Mouse (Mus musculus) liver, embryonic 14.5 days (tissue): ENCODE results near the gene 4930404N11Rik. TPM values are rescaled to one million over a fixed set of nuclear protein-coding genes. Genes with fewer than 3 reads are reported as not detected.

Experiments used
- ATAC-seq: fragments of 200-750 bp; cut with Nextera tagmentation; 2 replicates; pipeline ENCODE4 v1.8.0; 2017; ENCODE audit warnings: moderate number of reproducible peaks, mild to moderate bottlenecking, moderate library complexity; ENCODE audit not compliant: insufficient read depth
- DNase-seq, 3 experiments: peaks; one replicate each; pipeline ENCODE4 v3.0.0-alpha.2; 2012 to 2013; ENCODE audit warnings: low read depth in 3 of 3, low spot score in 3 of 3
- H3K27ac ChIP-seq: fragments of 300-500 bp; sonication (generic); 2 replicates; pipeline ENCODE4 v1.5.1; 2014; ENCODE audit warnings: moderate library complexity, mild to moderate bottlenecking, control low read depth, inconsistent platforms
- H3K27me3 ChIP-seq: fragments of 300-500 bp; sonication (generic); 2 replicates; pipeline ENCODE4 v1.6.1; 2014; ENCODE audit warnings: mild to moderate bottlenecking, low read length, moderate library complexity; ENCODE audit not compliant: control insufficient read depth, insufficient read depth
- H3K36me3 ChIP-seq: fragments of 300-500 bp; sonication (generic); replicated peaks from 2 replicates; pipeline ENCODE4 v1.6.1; 2014; ENCODE audit warnings: low read depth; ENCODE audit not compliant: control insufficient read depth, insufficient read depth
- H3K4me1 ChIP-seq, 2 experiments: fragments of 200-500 bp in 1 of 2; fragments of 300-500 bp in 1 of 2; sonication (generic) in 1 of 2; replicated peaks; 2 replicates each; pipeline ENCODE4 v1.6.1; 2012 to 2014; ENCODE audit warnings: antibody characterized with exemption in 1 of 2, inconsistent platforms in 1 of 2, low read length in 1 of 2; ENCODE audit not compliant: control insufficient read depth in 2 of 2, insufficient read depth in 2 of 2
- H3K4me2 ChIP-seq: fragments of 300-500 bp; sonication (generic); 2 replicates; pipeline ENCODE4 v1.6.1; 2014; ENCODE audit warnings: low read depth, mild to moderate bottlenecking, control low read depth, moderate library complexity
- H3K4me3 ChIP-seq, 2 experiments: fragments of 200-500 bp in 1 of 2; fragments of 300-500 bp in 1 of 2; sonication (generic) in 1 of 2; 2 replicates each; pipeline ENCODE4 v1.5.1; 2012 to 2014; ENCODE audit warnings: low read depth in 2 of 2, low read length in 2 of 2, mild to moderate bottlenecking in 2 of 2, control low read depth in 1 of 2, inconsistent platforms in 1 of 2, moderate library complexity in 1 of 2; ENCODE audit not compliant: insufficient read depth in 1 of 2
- H3K9ac ChIP-seq: fragments of 300-500 bp; sonication (generic); replicated peaks from 2 replicates; pipeline ENCODE4 v1.6.1; 2014; ENCODE audit warnings: mild to moderate bottlenecking, control low read depth, moderate library complexity
- H3K9me3 ChIP-seq: fragments of 300-500 bp; sonication (generic); 2 replicates; pipeline ENCODE4 v1.6.1; 2016; ENCODE audit warnings: low read length, mixed read lengths; ENCODE audit not compliant: control insufficient read depth
- CTCF ChIP-seq: IDR thresholded peaks from 2 replicates; pipeline ENCODE4 v1.5.1; 2016; ENCODE audit warnings: antibody characterized with exemption, low read depth, control low read depth
- EP300 ChIP-seq: IDR thresholded peaks from 2 replicates; pipeline ENCODE4 v1.6.1; 2016; ENCODE audit warnings: antibody characterized with exemption, low read depth
- WGBS: fragments of 180-500 bp; shearing (Covaris S2); extraction: QIAGEN DNeasy Blood & Tissue Kit; methylation state at CpG from one replicate; pipeline ENCODE4 v1.1.7; 2014; ENCODE audit not compliant: insufficient replicate concordance; 5-methylcytosine and 5-hydroxymethylcytosine counted together
- microRNA-seq: library from miRNA; unstranded; fragments of <30 nt; microRNA quantifications from one replicate; pipeline ENCODE4, GENCODE M21; 2016
- polyA plus RNA-seq, 2 experiments: library from polyadenylated mRNA; depleted of rRNA in 1 of 2; stranded (reverse) in 1 of 2; unstranded in 1 of 2; fragments of >200 nt; fragmentation: Nextera tagmentation in 1 of 2; extraction: Ambion mirVana in 1 of 2; gene quantifications; 2 replicates each; pipeline versions ENCODE4 v1.2.1 to v1.2.3; 2012 to 2014

The 4930404N11Rik gene
- polyA plus RNA-seq, 2 experiments, result 0.55 to 0.60 TPM

- Histone ChIP-seq H3K36me3 (peaks cover 5% of the 10 kb centered on the region; the same call in 1 of the 2 replicates), H3K9ac (0 out of 2 replicates have a peak overlapping the region, but pooled peaks have one; percentile 23), H3K9me3 (no peaks in the 10 kb centered on the region), H3K4me3 (peak overlapping the region in 1 of 2 experiments; percentile 20; a peak in 1 of 4 replicates), H3K4me2 (peak overlapping the region; percentile 61), H3K27me3 (no peaks in the 10 kb centered on the region), H3K4me1 (peaks cover 11 to 12% of the 10 kb centered on the region in 2 experiments), H3K27ac (no peak overlapping the region)
- DNase-seq, result peak in 1 of 3 experiments; percentile 54
- no peak for ATAC-seq
- TF ChIP-seq CTCF (no peak), EP300 (no peak)
- WGBS, result 20% methylated on average over 20 of the region's 20 CpGs
Observed at GRCm38 (mm10) chr10:81317273-81317672, 48.3 kb downstream of the 4930404N11Rik start.

DNA sequence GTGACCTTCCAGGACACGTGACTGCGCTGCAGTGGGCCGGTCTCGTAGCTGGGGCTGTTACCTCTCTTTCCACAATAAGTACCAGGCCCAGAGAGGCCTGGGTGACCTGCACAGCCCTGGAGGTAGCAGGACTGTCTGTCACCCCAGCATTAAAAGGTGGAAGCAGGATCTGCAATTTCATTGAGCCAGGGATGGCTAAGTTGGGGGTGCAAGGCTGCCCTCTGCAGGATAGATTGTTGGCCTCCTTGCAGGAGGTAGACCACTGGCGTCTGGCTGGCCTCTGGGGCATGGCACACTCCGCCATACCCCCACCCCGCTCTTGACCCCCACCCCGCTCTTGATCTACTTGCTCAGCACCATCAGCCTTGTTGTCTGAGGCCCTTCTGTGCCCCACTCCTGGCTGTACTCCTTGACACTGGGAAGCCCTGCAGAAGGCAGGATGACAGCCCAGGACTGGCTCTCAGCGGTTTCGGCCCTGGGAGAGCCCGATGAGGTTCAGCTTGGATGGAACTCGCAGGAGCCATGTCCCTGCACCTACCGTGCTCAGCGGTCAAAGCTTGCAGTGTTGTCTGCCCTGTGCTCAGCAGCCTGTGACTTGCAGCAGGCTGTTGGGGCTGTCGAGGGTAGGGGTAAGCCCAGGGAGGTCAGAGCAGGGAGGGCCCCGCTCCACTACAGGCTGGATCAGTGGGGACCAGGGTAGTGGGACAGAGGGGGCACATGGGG, 49.1 kb downstream of the 4930404N11Rik start:
- Histone ChIP-seq H3K4me3 (no peak overlapping the region), H3K27me3 (no peaks in the 10 kb centered on the region), H3K4me1 (peaks cover 10 to 11% of the 10 kb centered on the region in 2 experiments), H3K9me3 (no peaks in the 10 kb centered on the region), H3K36me3 (peaks cover 9% of the 10 kb centered on the region), H3K9ac (no peak overlapping the region), H3K27ac (no peak overlapping the region), H3K4me2 (peak overlapping the region; percentile 61)
- no peak for ATAC-seq
- TF ChIP-seq CTCF (peak; percentile 65), EP300 (no peak)
- DNase-seq, result no peak
- WGBS, result 63% methylated on average over 16 of the region's 16 CpGs

- Histone ChIP-seq H3K4me3 (no peak overlapping the region), H3K9me3 (no peaks in the 10 kb centered on the region), H3K27ac (no peak overlapping the region), H3K27me3 (no peaks in the 10 kb centered on the region), H3K4me1 (peaks cover 10 to 11% of the 10 kb centered on the region in 2 experiments), H3K9ac (no peak overlapping the region), H3K4me2 (no peak overlapping the region), H3K36me3 (peaks cover 10% of the 10 kb centered on the region)
- TF ChIP-seq CTCF, result no peak
- 84% methylated on average over 16 of the region's 16 CpGs for WGBS
- no peak for ATAC-seq
- no peak for DNase-seq
Observed at GRCm38 (mm10) chr10:81315587-81315986, 50.0 kb downstream of the 4930404N11Rik start.

- TF ChIP-seq CTCF (no peak), EP300 (no peak)
- ATAC-seq (no peak), DNase-seq (no peak)
- Histone ChIP-seq H3K36me3 (peaks cover 13% of the 10 kb centered on the region), H3K9ac (no peak overlapping the region), H3K4me3 (no peak overlapping the region), H3K4me1 (peaks cover 1 to 5% of the 10 kb centered on the region in 2 experiments; a peak in 3 of 4 replicates), H3K27me3 (no peaks in the 10 kb centered on the region), H3K9me3 (no peaks in the 10 kb centered on the region), H3K27ac (no peak overlapping the region), H3K4me2 (no peak overlapping the region)
- WGBS, result 72% methylated on average over 7 of the region's 7 CpGs
Observed at GRCm38 (mm10) chr10:81314201-81314600, 51.4 kb downstream of the 4930404N11Rik start.

- H3K4me1 ChIP-seq, result peaks cover 1 to 4% of the 10 kb centered on the region in 2 experiments; a peak in 2 of 4 replicates
- DNase-seq (no peak), ATAC-seq (no peak)
- no peak overlapping the region for H3K4me3 ChIP-seq
- no peaks in the 10 kb centered on the region for H3K9me3 ChIP-seq
- H3K9ac ChIP-seq, result no peak overlapping the region
- TF ChIP-seq CTCF, result no peak
- TF ChIP-seq EP300, result no peak
- no peak overlapping the region for H3K27ac ChIP-seq
- H3K27me3 ChIP-seq, result no peaks in the 10 kb centered on the region
- 83% methylated on average over 13 of the region's 13 CpGs for WGBS
- H3K36me3 ChIP-seq, result peaks cover 13% of the 10 kb centered on the region
- no peak overlapping the region for H3K4me2 ChIP-seq
Observed at GRCm38 (mm10) chr10:81313581-81313980, 52.0 kb downstream of the 4930404N11Rik start.

Small RNAs within 50 kb of the gene (microRNA-seq; reads per million reads assigned to microRNA genes)
- not detected for gene Mir6913

Other genes with a start within 250 kb of the 4930404N11Rik start
Only the 30 nearest of the 33 such genes appear.
- gene Pias4, start 197.9 kb downstream of the 4930404N11Rik start, polyA plus RNA-seq (2012; rRNA removed), result 11.2 and 13.2 TPM in 2 replicates
- gene Pias4, start 197.9 kb downstream of the 4930404N11Rik start, polyA plus RNA-seq (2014; fragmentation: Nextera tagmentation; extraction: Ambion mirVana), result 14.9 and 19.0 TPM in 2 replicates
- 476 and 570 TPM in 2 replicates for gene Eef2, start 189.2 kb downstream of the 4930404N11Rik start, polyA plus RNA-seq (2012; rRNA removed)
- 233 and 270 TPM in 2 replicates for gene Eef2, start 189.2 kb downstream of the 4930404N11Rik start, polyA plus RNA-seq (2014; fragmentation: Nextera tagmentation; extraction: Ambion mirVana)
- 16.6 and 17.6 TPM in 2 replicates for gene Dapk3, start 182.8 kb downstream of the 4930404N11Rik start, polyA plus RNA-seq (2012; rRNA removed)
- 13.0 and 16.5 TPM in 2 replicates for gene Dapk3, start 182.8 kb downstream of the 4930404N11Rik start, polyA plus RNA-seq (2014; fragmentation: Nextera tagmentation; extraction: Ambion mirVana)
- gene 4930442H23Rik, start 182.0 kb downstream of the 4930404N11Rik start, polyA plus RNA-seq (2012; rRNA removed), result not detected in 2 replicates
- not detected in 2 replicates for gene 4930442H23Rik, start 182.0 kb downstream of the 4930404N11Rik start, polyA plus RNA-seq (2014; fragmentation: Nextera tagmentation; extraction: Ambion mirVana)
- gene Nmrk2, start 163.8 kb downstream of the 4930404N11Rik start, polyA plus RNA-seq (2012; rRNA removed), result not detected in 2 replicates
- not detected in 2 replicates for gene Nmrk2, start 163.8 kb downstream of the 4930404N11Rik start, polyA plus RNA-seq (2014; fragmentation: Nextera tagmentation; extraction: Ambion mirVana)
- 0.01 and 0.14 TPM in 2 replicates for gene Atcay, start 135.0 kb downstream of the 4930404N11Rik start, polyA plus RNA-seq (2012; rRNA removed)
- gene Atcay, start 135.0 kb downstream of the 4930404N11Rik start, polyA plus RNA-seq (2014; fragmentation: Nextera tagmentation; extraction: Ambion mirVana), result not detected in 2 replicates
- 0.39 and 0.46 TPM in 2 replicates for gene Zfr2, start 132.7 kb downstream of the 4930404N11Rik start, polyA plus RNA-seq (2012; rRNA removed)
- gene Zfr2, start 132.7 kb downstream of the 4930404N11Rik start, polyA plus RNA-seq (2014; fragmentation: Nextera tagmentation; extraction: Ambion mirVana), result 0.21 and 0.38 TPM in 2 replicates
- 0.74 and 1.1 TPM in 2 replicates for gene Matk, start 112.9 kb downstream of the 4930404N11Rik start, polyA plus RNA-seq (2012; rRNA removed)
- gene Matk, start 112.9 kb downstream of the 4930404N11Rik start, polyA plus RNA-seq (2014; fragmentation: Nextera tagmentation; extraction: Ambion mirVana), result 1.3 and 1.6 TPM in 2 replicates
- 42.8 and 49.9 TPM in 2 replicates for gene Mrpl54, start 98.9 kb downstream of the 4930404N11Rik start, polyA plus RNA-seq (2012; rRNA removed)
- gene Mrpl54, start 98.9 kb downstream of the 4930404N11Rik start, polyA plus RNA-seq (2014; fragmentation: Nextera tagmentation; extraction: Ambion mirVana), result 113 and 120 TPM in 2 replicates
- 14.3 and 14.6 TPM in 2 replicates for gene Apba3, start 98.9 kb downstream of the 4930404N11Rik start, polyA plus RNA-seq (2012; rRNA removed)
- gene Apba3, start 98.9 kb downstream of the 4930404N11Rik start, polyA plus RNA-seq (2014; fragmentation: Nextera tagmentation; extraction: Ambion mirVana), result 15.7 and 16.1 TPM in 2 replicates
- gene Tjp3, start 74.2 kb downstream of the 4930404N11Rik start, polyA plus RNA-seq (2012; rRNA removed), result 0.38 and 0.40 TPM in 2 replicates
- 0.20 and 0.37 TPM in 2 replicates for gene Tjp3, start 74.2 kb downstream of the 4930404N11Rik start, polyA plus RNA-seq (2014; fragmentation: Nextera tagmentation; extraction: Ambion mirVana)
- 12.8 and 13.1 TPM in 2 replicates for gene Pip5k1c, start 72.9 kb downstream of the 4930404N11Rik start, polyA plus RNA-seq (2012; rRNA removed)
- gene Pip5k1c, start 72.9 kb downstream of the 4930404N11Rik start, polyA plus RNA-seq (2014; fragmentation: Nextera tagmentation; extraction: Ambion mirVana), result 10.5 and 12.5 TPM in 2 replicates
- 20.8 and 24.3 TPM in 2 replicates for gene Cactin, start 44.7 kb downstream of the 4930404N11Rik start, polyA plus RNA-seq (2012; rRNA removed)
- gene Cactin, start 44.7 kb downstream of the 4930404N11Rik start, polyA plus RNA-seq (2014; fragmentation: Nextera tagmentation; extraction: Ambion mirVana), result 12.1 and 16.6 TPM in 2 replicates
- 2.4 and 3.1 TPM in 2 replicates for gene Tbxa2r, start 37.1 kb downstream of the 4930404N11Rik start, polyA plus RNA-seq (2012; rRNA removed)
- gene Tbxa2r, start 37.1 kb downstream of the 4930404N11Rik start, polyA plus RNA-seq (2014; fragmentation: Nextera tagmentation; extraction: Ambion mirVana), result 1.9 and 3.3 TPM in 2 replicates
- gene Gipc3, start 22.6 kb downstream of the 4930404N11Rik start, polyA plus RNA-seq (2012; rRNA removed), result 0.01 TPM in 2 replicates
- not detected in 2 replicates for gene Gipc3, start 22.6 kb downstream of the 4930404N11Rik start, polyA plus RNA-seq (2014; fragmentation: Nextera tagmentation; extraction: Ambion mirVana)
- gene Hmg20b, start 15.3 kb downstream of the 4930404N11Rik start, polyA plus RNA-seq (2012; rRNA removed), result 20.6 and 24.9 TPM in 2 replicates
- gene Hmg20b, start 15.3 kb downstream of the 4930404N11Rik start, polyA plus RNA-seq (2014; fragmentation: Nextera tagmentation; extraction: Ambion mirVana), result 20.3 and 23.7 TPM in 2 replicates
- gene Mfsd12, start 8.3 kb downstream of the 4930404N11Rik start, polyA plus RNA-seq (2012; rRNA removed), result 8.4 and 9.3 TPM in 2 replicates
- 6.1 and 8.3 TPM in 2 replicates for gene Mfsd12, start 8.3 kb downstream of the 4930404N11Rik start, polyA plus RNA-seq (2014; fragmentation: Nextera tagmentation; extraction: Ambion mirVana)
- gene Fzr1, start 12.7 kb upstream of the 4930404N11Rik start, polyA plus RNA-seq (2012; rRNA removed), result 73.1 and 86.2 TPM in 2 replicates
- 80.5 and 85.2 TPM in 2 replicates for gene Fzr1, start 12.7 kb upstream of the 4930404N11Rik start, polyA plus RNA-seq (2014; fragmentation: Nextera tagmentation; extraction: Ambion mirVana)
- 29.8 and 32.2 TPM in 2 replicates for gene Dohh, start 18.6 kb upstream of the 4930404N11Rik start, polyA plus RNA-seq (2012; rRNA removed)
- 35.0 and 39.7 TPM in 2 replicates for gene Dohh, start 18.6 kb upstream of the 4930404N11Rik start, polyA plus RNA-seq (2014; fragmentation: Nextera tagmentation; extraction: Ambion mirVana)
- 1.0 and 1.7 TPM in 2 replicates for gene Gm48551, start 18.6 kb upstream of the 4930404N11Rik start, polyA plus RNA-seq (2012; rRNA removed)
- gene Gm48551, start 18.6 kb upstream of the 4930404N11Rik start, polyA plus RNA-seq (2014; fragmentation: Nextera tagmentation; extraction: Ambion mirVana), result 0.37 and 0.47 TPM in 2 replicates
- gene Gm48552, start 23.2 kb upstream of the 4930404N11Rik start, polyA plus RNA-seq (2012; rRNA removed), result 0.78 and 0.90 TPM in 2 replicates
- 0.21 and 0.36 TPM in 2 replicates for gene Gm48552, start 23.2 kb upstream of the 4930404N11Rik start, polyA plus RNA-seq (2014; fragmentation: Nextera tagmentation; extraction: Ambion mirVana)
- gene Smim24, start 27.2 kb upstream of the 4930404N11Rik start, polyA plus RNA-seq (2012; rRNA removed), result 1.6 and 1.9 TPM in 2 replicates
- 1.7 and 1.8 TPM in 2 replicates for gene Smim24, start 27.2 kb upstream of the 4930404N11Rik start, polyA plus RNA-seq (2014; fragmentation: Nextera tagmentation; extraction: Ambion mirVana)
- gene Nfic, start 89.8 kb upstream of the 4930404N11Rik start, polyA plus RNA-seq (2012; rRNA removed), result 1.2 and 1.3 TPM in 2 replicates
- gene Nfic, start 89.8 kb upstream of the 4930404N11Rik start, polyA plus RNA-seq (2014; fragmentation: Nextera tagmentation; extraction: Ambion mirVana), result 4.6 and 7.3 TPM in 2 replicates
- gene Celf5, start 116.9 kb upstream of the 4930404N11Rik start, polyA plus RNA-seq (2012; rRNA removed), result 0.02 and 0.32 TPM in 2 replicates
- gene Celf5, start 116.9 kb upstream of the 4930404N11Rik start, polyA plus RNA-seq (2014; fragmentation: Nextera tagmentation; extraction: Ambion mirVana), result not detected in 2 replicates
- gene Ncln, start 130.6 kb upstream of the 4930404N11Rik start, polyA plus RNA-seq (2012; rRNA removed), result 55.7 and 71.3 TPM in 2 replicates
- 23.7 and 29.4 TPM in 2 replicates for gene Ncln, start 130.6 kb upstream of the 4930404N11Rik start, polyA plus RNA-seq (2014; fragmentation: Nextera tagmentation; extraction: Ambion mirVana)
- 1.5 and 1.8 TPM in 2 replicates for gene S1pr4, start 134.3 kb upstream of the 4930404N11Rik start, polyA plus RNA-seq (2012; rRNA removed)
- gene S1pr4, start 134.3 kb upstream of the 4930404N11Rik start, polyA plus RNA-seq (2014; fragmentation: Nextera tagmentation; extraction: Ambion mirVana), result 1.4 and 1.5 TPM in 2 replicates
- gene Gna15, start 158.4 kb upstream of the 4930404N11Rik start, polyA plus RNA-seq (2012; rRNA removed), result 4.2 and 4.6 TPM in 2 replicates
- 3.2 and 4.7 TPM in 2 replicates for gene Gna15, start 158.4 kb upstream of the 4930404N11Rik start, polyA plus RNA-seq (2014; fragmentation: Nextera tagmentation; extraction: Ambion mirVana)
- 14.8 and 17.0 TPM in 2 replicates for gene Gna11, start 179.4 kb upstream of the 4930404N11Rik start, polyA plus RNA-seq (2012; rRNA removed)
- 17.3 and 17.4 TPM in 2 replicates for gene Gna11, start 179.4 kb upstream of the 4930404N11Rik start, polyA plus RNA-seq (2014; fragmentation: Nextera tagmentation; extraction: Ambion mirVana)
- 113 and 134 TPM in 2 replicates for gene Aes, start 193.7 kb upstream of the 4930404N11Rik start, polyA plus RNA-seq (2012; rRNA removed)
- 139 and 156 TPM in 2 replicates for gene Aes, start 193.7 kb upstream of the 4930404N11Rik start, polyA plus RNA-seq (2014; fragmentation: Nextera tagmentation; extraction: Ambion mirVana)
- 5.2 and 6.5 TPM in 2 replicates for gene Tle2, start 208.7 kb upstream of the 4930404N11Rik start, polyA plus RNA-seq (2012; rRNA removed)
- gene Tle2, start 208.7 kb upstream of the 4930404N11Rik start, polyA plus RNA-seq (2014; fragmentation: Nextera tagmentation; extraction: Ambion mirVana), result 0.82 and 0.90 TPM in 2 replicates